Mouse (Mus musculus) hindbrain, postnatal 0 days (tissue): ENCODE results near the gene Syt1. TPM values are rescaled to one million over a fixed set of nuclear protein-coding genes. Genes with fewer than 3 reads are reported as not detected.

Experiments used
- ATAC-seq: fragments of 200-750 bp; cut with Nextera tagmentation; 2 replicates; pipeline ENCODE4 v1.8.0; 2017; ENCODE audit warnings: mild to moderate bottlenecking, moderate TSS enrichment, moderate library complexity
- DNase-seq: peaks from one replicate; pipeline ENCODE4 v3.0.0-alpha.2; 2015; ENCODE audit warnings: low spot score
- H3K27ac ChIP-seq: fragments of 300-500 bp; sonication (generic); 2 replicates; pipeline ENCODE4 v1.5.1; 2014; ENCODE audit warnings: mild to moderate bottlenecking
- H3K27me3 ChIP-seq: fragments of 300-500 bp; sonication (generic); 2 replicates; pipeline ENCODE4 v1.6.1; 2014; ENCODE audit warnings: low read length, mixed read lengths; ENCODE audit not compliant: insufficient read depth
- H3K36me3 ChIP-seq: fragments of 300-500 bp; sonication (generic); 2 replicates; pipeline ENCODE4 v1.6.1; 2014; ENCODE audit warnings: low read length, mixed read lengths; ENCODE audit not compliant: insufficient read depth
- H3K4me1 ChIP-seq: fragments of 300-500 bp; sonication (generic); 2 replicates; pipeline ENCODE4 v1.6.1; 2014; ENCODE audit warnings: antibody characterized with exemption, low read length, mixed read lengths; ENCODE audit not compliant: insufficient read depth
- H3K4me2 ChIP-seq: fragments of 300-500 bp; sonication (generic); 2 replicates; pipeline ENCODE4 v1.6.1; 2014; ENCODE audit warnings: low read depth, mild to moderate bottlenecking, low read length, moderate library complexity, mixed read lengths
- H3K4me3 ChIP-seq: fragments of 300-500 bp; sonication (generic); 2 replicates; pipeline ENCODE4 v1.5.1; 2014; ENCODE audit warnings: low read length
- H3K9ac ChIP-seq: fragments of 300-500 bp; sonication (generic); replicated peaks from 2 replicates; pipeline ENCODE4 v1.6.1; 2014; ENCODE audit warnings: mild to moderate bottlenecking, low read length, moderate library complexity, mixed read lengths
- H3K9me3 ChIP-seq: fragments of 300-500 bp; sonication (generic); 2 replicates; pipeline ENCODE4 v1.6.1; 2016; ENCODE audit warnings: low read length, mixed read lengths
- CTCF ChIP-seq: IDR thresholded peaks from 2 replicates; pipeline ENCODE4 v1.5.1; 2016; ENCODE audit warnings: antibody characterized with exemption, control low read depth, low read depth
- WGBS: fragments of 180-500 bp; shearing (Covaris S2); extraction: QIAGEN DNeasy Blood & Tissue Kit; methylation state at CpG from one replicate; pipeline ENCODE4 v1.1.7; 2014; 5-methylcytosine and 5-hydroxymethylcytosine counted together
- polyA plus RNA-seq: library from polyadenylated mRNA; unstranded; fragments of >200 nt; fragmentation: Nextera tagmentation; extraction: Ambion mirVana; gene quantifications from 2 replicates; pipeline ENCODE4 v1.2.1, GENCODE M21; 2015
- total RNA-seq: library from RNA; depleted of rRNA; stranded (reverse); fragments of >200 nt; gene quantifications from 2 replicates; pipeline ENCODE4 v1.2.3, GENCODE M21; 2014

Syt1 gene
- total and polyA plus RNA-seq, 2 experiments from 2014 or later: 96.1 to 147 TPM

DNA sequence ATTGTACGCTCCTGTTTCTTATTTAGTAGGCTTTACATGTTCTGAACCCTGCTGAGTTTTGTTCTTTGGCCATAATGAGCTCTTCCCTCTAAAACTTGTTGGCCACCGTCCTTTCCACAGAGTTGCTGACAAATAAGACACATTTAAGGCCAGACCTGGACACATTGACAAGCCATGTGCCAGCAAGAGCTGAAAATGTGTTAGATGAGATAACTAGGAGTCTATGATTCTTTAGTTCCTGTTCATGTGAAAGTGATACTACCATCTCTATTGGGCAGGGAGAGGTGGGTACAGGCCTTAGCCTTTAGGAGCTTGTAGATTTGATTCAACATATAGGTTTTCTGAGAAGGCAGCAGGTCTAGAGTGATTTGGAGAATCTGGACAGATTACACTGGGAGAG is 548.9 kb downstream of the Syt1 start:
- Histone ChIP-seq H3K4me1 (no peaks in the 10 kb centered on the region), H3K9ac (no peak overlapping the region), H3K9me3 (no peaks in the 10 kb centered on the region), H3K27ac (no peak overlapping the region), H3K27me3 (no peaks in the 10 kb centered on the region), H3K36me3 (no peaks in the 10 kb centered on the region), H3K4me3 (no peak overlapping the region), H3K4me2 (no peak overlapping the region)
- WGBS: 57% methylated on average over 2 of the region's 2 CpGs
- TF ChIP-seq CTCF: no peak
- ATAC-seq: no peak
- DNase-seq: no peak

DNA sequence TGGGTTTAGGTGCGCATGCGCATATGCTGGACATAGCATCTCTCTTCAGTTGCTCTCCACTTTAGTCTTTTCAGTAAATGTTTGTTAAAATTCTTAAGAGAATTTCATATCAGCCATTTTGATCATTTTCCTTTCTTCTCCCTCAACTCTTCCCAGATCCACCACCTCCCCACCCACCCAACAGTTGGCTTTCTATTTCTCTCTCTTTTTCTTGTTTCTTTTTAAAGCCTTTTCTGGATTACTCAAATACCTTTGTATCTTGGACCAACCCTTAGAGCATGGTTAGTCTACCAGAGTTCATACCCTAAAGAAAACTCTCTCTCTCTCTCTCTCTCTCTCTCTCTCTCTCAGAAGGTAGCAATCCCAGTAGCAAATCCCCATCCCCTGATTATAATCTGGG is 553.7 kb downstream of the Syt1 start:
- no peak for DNase-seq
- no peak for TF ChIP-seq CTCF

GRCm38 (mm10) chr10:108455883-108456282 is 554.9 kb downstream of the Syt1 start:
- no peaks in the 10 kb centered on the region for H3K36me3 ChIP-seq

More for the DNA sequence above, 553.7 kb downstream of the Syt1 start:
- no peaks in the 10 kb centered on the region for H3K36me3 ChIP-seq
- H3K4me1 ChIP-seq: no peaks in the 10 kb centered on the region
- H3K4me2 ChIP-seq: no peak overlapping the region
- H3K27me3 ChIP-seq: no peaks in the 10 kb centered on the region
- H3K27ac ChIP-seq: no peak overlapping the region
- H3K4me3 ChIP-seq: no peak overlapping the region
- no peak for ATAC-seq
- no peaks in the 10 kb centered on the region for H3K9me3 ChIP-seq
- WGBS: 98% methylated on average over 2 of the region's 2 CpGs
- H3K9ac ChIP-seq: no peak overlapping the region

DNA sequence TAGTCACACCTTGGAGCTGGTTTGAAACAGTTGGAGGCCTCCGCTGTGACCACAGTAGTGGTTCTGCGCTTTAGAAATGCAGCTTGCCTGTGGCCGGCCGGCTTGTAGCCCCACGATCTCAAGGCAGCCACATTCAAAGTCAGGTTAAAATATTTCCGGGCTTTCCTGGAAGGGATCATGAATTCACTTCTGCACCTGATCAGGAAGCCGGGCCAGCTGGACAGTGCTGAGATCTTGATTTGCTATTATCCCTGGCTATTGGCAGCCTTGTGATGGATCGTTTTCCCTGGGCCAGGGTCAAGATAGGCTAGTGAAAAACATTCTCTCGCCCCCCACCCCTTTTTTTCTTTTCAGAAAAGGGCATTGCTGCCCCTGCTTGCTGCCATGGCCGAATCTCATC is 555.6 kb downstream of the Syt1 start:
- H3K27me3 ChIP-seq: no peaks in the 10 kb centered on the region
- TF ChIP-seq CTCF: no peak
- H3K9ac ChIP-seq: no peak overlapping the region
- ATAC-seq: no peak
- no peak overlapping the region for H3K4me2 ChIP-seq
- no peak overlapping the region for H3K4me3 ChIP-seq
- no peaks in the 10 kb centered on the region for H3K36me3 ChIP-seq
- H3K9me3 ChIP-seq: no peaks in the 10 kb centered on the region
- H3K4me1 ChIP-seq: no peaks in the 10 kb centered on the region
- no peak for DNase-seq
- no peak overlapping the region for H3K27ac ChIP-seq
- 73% methylated on average over 10 of the region's 10 CpGs for WGBS

More at GRCm38 (mm10) chr10:108455883-108456282, 554.9 kb downstream of the Syt1 start:
- H3K9me3 ChIP-seq: no peaks in the 10 kb centered on the region
- DNase-seq (peak; percentile 64), ATAC-seq (no peak)
- H3K4me3 ChIP-seq: no peak overlapping the region
- no peak overlapping the region for H3K4me2 ChIP-seq
- no peak overlapping the region for H3K9ac ChIP-seq
- H3K4me1 ChIP-seq: no peaks in the 10 kb centered on the region
- H3K27ac ChIP-seq: no peak overlapping the region
- 86% methylated on average over 2 of the region's 2 CpGs for WGBS
- H3K27me3 ChIP-seq: no peaks in the 10 kb centered on the region
- TF ChIP-seq CTCF: peak; percentile 59

GRCm38 (mm10) chr10:108454691-108455117 is 556.1 kb downstream of the Syt1 start:
- ATAC-seq: no peak

GRCm38 (mm10) chr10:108453561-108453960 is 557.2 kb downstream of the Syt1 start:
- H3K4me3 ChIP-seq: no peak overlapping the region
- H3K27me3 ChIP-seq: no peaks in the 10 kb centered on the region
- no peak overlapping the region for H3K27ac ChIP-seq
- WGBS: 55% methylated on average over 2 of the region's 2 CpGs
- H3K4me1 ChIP-seq: no peaks in the 10 kb centered on the region
- TF ChIP-seq CTCF: no peak
- H3K9me3 ChIP-seq: no peaks in the 10 kb centered on the region
- ATAC-seq (no peak), DNase-seq (no peak)
- no peak overlapping the region for H3K4me2 ChIP-seq
- H3K9ac ChIP-seq: no peak overlapping the region
- no peaks in the 10 kb centered on the region for H3K36me3 ChIP-seq

More at GRCm38 (mm10) chr10:108454691-108455117, 556.1 kb downstream of the Syt1 start:
- no peaks in the 10 kb centered on the region for H3K4me1 ChIP-seq
- no peak overlapping the region for H3K9ac ChIP-seq
- H3K27ac ChIP-seq: no peak overlapping the region
- no peak overlapping the region for H3K4me3 ChIP-seq
- TF ChIP-seq CTCF: no peak
- no peaks in the 10 kb centered on the region for H3K36me3 ChIP-seq
- WGBS: 89% methylated on average over 11 of the region's 11 CpGs
- DNase-seq: no peak
- H3K27me3 ChIP-seq: no peaks in the 10 kb centered on the region
- H3K4me2 ChIP-seq: no peak overlapping the region
- no peaks in the 10 kb centered on the region for H3K9me3 ChIP-seq

- H3K9me3 ChIP-seq: no peaks in the 10 kb centered on the region
- no peaks in the 10 kb centered on the region for H3K36me3 ChIP-seq
- no peak overlapping the region for H3K9ac ChIP-seq
- no peak overlapping the region for H3K4me3 ChIP-seq
- no peak overlapping the region for H3K4me2 ChIP-seq
- H3K4me1 ChIP-seq: no peaks in the 10 kb centered on the region
- DNase-seq (no peak), ATAC-seq (no peak)
- no peaks in the 10 kb centered on the region for H3K27me3 ChIP-seq
- WGBS: 90% methylated on average over 9 of the region's 9 CpGs
- H3K27ac ChIP-seq: no peak overlapping the region
- TF ChIP-seq CTCF: no peak
These were observed 558.4 kb downstream of the Syt1 start for GRCm38 (mm10) chr10:108452421-108452820.
